ENCODE assay signal across 8 mouse cellular contexts in genomic region chr4:154011646-154012089, GRCm38 (mm10). TPM values are rescaled to one million over a fixed set of nuclear protein-coding genes. Genes with fewer than 3 reads are reported as not detected.
A peak's percentile ranks its signal among the peaks of the same experiment; 100 is the strongest.
DNase-seq lines count a peak whose midpoint lies in the region; ATAC-seq and TF ChIP-seq lines count a peak whose summit lies in the region.

TSS of gene Lrrc47 (plus strand) at chr4:154011731.

- peak within 1 kb of the TSS; percentile 96 for H3K9ac ChIP-seq in embryonic facial prominence, embryonic 15.5 days
- peak within 1 kb of the TSS; percentile 95 for H3K9ac ChIP-seq in liver, embryonic 11.5 days (ENCODE audit: low read depth, low read length)

- peaks cover 8% of the 10 kb centered on the region for H3K4me1 ChIP-seq in bone marrow macrophage, adult 2 months (ENCODE audit: control insufficient read depth, insufficient read depth, low read length)
- peaks cover 26% of the 10 kb centered on the region for H3K4me1 ChIP-seq in embryonic facial prominence, embryonic 15.5 days
- H3K4me1 ChIP-seq in liver, embryonic 11.5 days (replicated peaks; ENCODE audit: control insufficient read depth, insufficient read depth, low read length), result peaks cover 17% of the 10 kb centered on the region

- peak within 1 kb of the TSS; percentile 99 for H3K4me3 ChIP-seq in bone marrow macrophage, adult 2 months (ENCODE audit: insufficient read depth, low read length)
- peak within 1 kb of the TSS; percentile 99 for H3K4me3 ChIP-seq in embryonic facial prominence, embryonic 15.5 days (replicated peaks)
- H3K4me3 ChIP-seq in liver, embryonic 11.5 days (ENCODE audit: low read depth, low read length), result peak within 1 kb of the TSS; percentile 100
- H3K4me3 ChIP-seq in myocyte, result peak within 1 kb of the TSS; percentile 59

- H3K4me2 ChIP-seq in embryonic facial prominence, embryonic 15.5 days (replicated peaks), result peak within 1 kb of the TSS; percentile 97
- peak within 1 kb of the TSS; percentile 98 for H3K4me2 ChIP-seq in liver, embryonic 11.5 days
- peak within 1 kb of the TSS; percentile 97 for H3K4me2 ChIP-seq in myocyte (ENCODE audit: low read depth)

- DNase-seq in CD4-positive helper T cell, adult 2 months (ENCODE audit: low read depth, low spot score), result peak; percentile 84
- peak; percentile 75 to 81 for DNase-seq in heart, adult 9 months (ENCODE audit: low spot score in 2 of 2)
- DNase-seq in kidney, adult 9 months, result peak; percentile 85
- peak; percentile 82 for DNase-seq in liver, embryonic 11.5 days (ENCODE audit: low spot score)
- DNase-seq in spleen, postnatal 4 days (ENCODE audit: low spot score in 2 of 2), result peak; percentile 80 to 88

- under 1% methylated on average over 57 of the region's 59 CpGs for WGBS in embryonic facial prominence, embryonic 15.5 days
- under 1% methylated on average over 52 of the region's 59 CpGs for WGBS in liver, embryonic 11.5 days

- H3K36me3 ChIP-seq in embryonic facial prominence, embryonic 15.5 days, result peaks cover 35% of the 10 kb centered on the region
- H3K36me3 ChIP-seq in liver, embryonic 11.5 days (ENCODE audit: control insufficient read depth, insufficient read depth, low read length), result peaks cover 21% of the 10 kb centered on the region
- no peaks in the 10 kb centered on the region for H3K36me3 ChIP-seq in myocyte (ENCODE audit: control insufficient read depth, insufficient read depth)

- H3K27me3 ChIP-seq in embryonic facial prominence, embryonic 15.5 days, result no peaks in the 10 kb centered on the region
- H3K27me3 ChIP-seq in liver, embryonic 11.5 days (replicated peaks; ENCODE audit: control insufficient read depth, insufficient read depth, low read length), result no peaks in the 10 kb centered on the region
- no peaks in the 10 kb centered on the region for H3K27me3 ChIP-seq in myocyte (ENCODE audit: control insufficient read depth, insufficient read depth, insufficient read length)

- H3K9me3 ChIP-seq in embryonic facial prominence, embryonic 15.5 days (replicated peaks), result no peaks in the 10 kb centered on the region
- no peaks in the 10 kb centered on the region for H3K9me3 ChIP-seq in liver, embryonic 11.5 days (ENCODE audit: control insufficient read depth, low read length)

- peaks cover 32% of the 10 kb centered on the region for H3K79me2 ChIP-seq in myocyte (ENCODE audit: control insufficient read depth, insufficient read depth)

- TF ChIP-seq CTCF in bone marrow macrophage, adult 2 months (IDR thresholded peaks at IDR 0.05; ENCODE audit: low read depth, low read length), result no peak

- ATAC-seq in embryonic facial prominence, embryonic 15.5 days (ENCODE audit: insufficient number of reproducible peaks, low FRiP score, low TSS enrichment, low read depth), result peak; percentile 86
- peak; percentile 90 for ATAC-seq in liver, embryonic 11.5 days (replicated peaks; ENCODE audit: low FRiP score)

- H3ac ChIP-seq in myocyte (ENCODE audit: control insufficient read depth, insufficient read length), result peak within 1 kb of the TSS; percentile 81

- H3K27ac ChIP-seq in bone marrow macrophage, adult 2 months (ENCODE audit: insufficient read depth, low read depth, low read length), result peak within 1 kb of the TSS; percentile 17; the same call in 1 of the 2 replicates
- peak within 1 kb of the TSS; percentile 51; the same call in 1 of the 2 replicates for H3K27ac ChIP-seq in embryonic facial prominence, embryonic 15.5 days (replicated peaks)
- H3K27ac ChIP-seq in liver, embryonic 11.5 days (ENCODE audit: low read depth, low read length), result peak within 1 kb of the TSS; percentile 64

- TF ChIP-seq POLR2A in bone marrow macrophage, adult 2 months (IDR thresholded peaks at IDR 0.05; ENCODE audit: borderline replicate concordance, low read depth, low read length), result no peak
- peak; percentile 80 for TF ChIP-seq POLR2A in myocyte (IDR thresholded peaks at IDR 0.05; ENCODE audit: insufficient read length, low read depth)

TF ChIP-seq in myocyte, 11 proteins besides CTCF, POLR2A, EP300 and RAD21:
- TF ChIP-seq POLR2AphosphoS2 (IDR thresholded peaks at IDR 0.05; ENCODE audit: insufficient read length, low read depth) (peak; percentile 18), SRF (IDR thresholded peaks at IDR 0.05; ENCODE audit: control insufficient read depth, insufficient read length, low read depth) (peak; percentile 65), MYOD1 (IDR thresholded peaks at IDR 0.05; ENCODE audit: control insufficient read depth in 1 of 3, insufficient read length in 2 of 3, low read depth in 2 of 3) (no peak)

RNA-seq across cellular contexts. Expression of gene Lrrc47, which starts in this region (rescaled TPM):
- polyA plus RNA-seq in bone marrow macrophage, adult 2 months (2012; ENCODE audit: insufficient read depth, insufficient read length, missing spikeins), result 25.0 and 26.2 TPM in 2 replicates
- polyA plus RNA-seq in embryonic facial prominence, embryonic 15.5 days (2015; fragmentation: Nextera tagmentation; extraction: Ambion mirVana), result 21.3 and 23.1 TPM in 2 replicates
- polyA plus RNA-seq in liver, embryonic 11.5 days (2014; fragmentation: Nextera tagmentation; extraction: Ambion mirVana), result 20.3 and 22.5 TPM in 2 replicates
- polyA plus RNA-seq in myocyte (2012; fragmentation: generic; extraction: Trizol), result 42.5 TPM

Comparison
In these comparisons a context has a peak if more than half of its experiments do, and no peak if none do; other contexts are left out.
1. Peak in every context shown above with its lines: DNase-seq, ATAC-seq, H3K4me3 ChIP-seq and H3K27ac ChIP-seq.